Mouse (Mus musculus) CD4-positive naive resting alpha-beta T cell, adult 57 days (primary cell): ENCODE results near the gene Ckb. TPM values are rescaled to one million over a fixed set of nuclear protein-coding genes. Genes with fewer than 3 reads are reported as not detected.

Experiments used
- total RNA-seq: library from RNA; stranded (reverse); gene quantifications from one replicate; pipeline ENCODE4 v1.2.4, GENCODE M21; 2023

Gene Ckb
- 6.5 TPM for total RNA-seq

DNA sequence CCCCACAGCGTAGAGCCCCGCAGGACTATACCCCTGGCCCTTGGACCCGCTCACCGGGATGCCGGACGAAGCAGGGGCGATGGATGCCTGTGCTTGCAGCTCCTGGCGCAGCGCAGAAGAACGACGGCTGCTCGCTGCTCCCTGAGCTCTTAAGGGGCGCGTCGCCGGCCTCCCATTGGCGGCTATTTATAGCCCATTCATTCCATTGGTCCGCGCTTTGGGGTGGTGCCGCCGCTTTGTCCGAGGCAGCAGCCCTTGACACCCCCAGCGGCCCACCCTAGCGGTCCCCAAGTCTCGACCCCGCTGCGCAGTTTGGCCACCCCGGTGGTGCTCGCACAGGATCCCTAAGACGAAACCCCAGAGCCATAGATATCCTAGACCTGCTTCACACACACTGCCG lies at the start of gene Ckb:
Gene Ckb, minus strand, starts transcription at position 163 of the 400 bp plus-strand sequence.

DNA sequence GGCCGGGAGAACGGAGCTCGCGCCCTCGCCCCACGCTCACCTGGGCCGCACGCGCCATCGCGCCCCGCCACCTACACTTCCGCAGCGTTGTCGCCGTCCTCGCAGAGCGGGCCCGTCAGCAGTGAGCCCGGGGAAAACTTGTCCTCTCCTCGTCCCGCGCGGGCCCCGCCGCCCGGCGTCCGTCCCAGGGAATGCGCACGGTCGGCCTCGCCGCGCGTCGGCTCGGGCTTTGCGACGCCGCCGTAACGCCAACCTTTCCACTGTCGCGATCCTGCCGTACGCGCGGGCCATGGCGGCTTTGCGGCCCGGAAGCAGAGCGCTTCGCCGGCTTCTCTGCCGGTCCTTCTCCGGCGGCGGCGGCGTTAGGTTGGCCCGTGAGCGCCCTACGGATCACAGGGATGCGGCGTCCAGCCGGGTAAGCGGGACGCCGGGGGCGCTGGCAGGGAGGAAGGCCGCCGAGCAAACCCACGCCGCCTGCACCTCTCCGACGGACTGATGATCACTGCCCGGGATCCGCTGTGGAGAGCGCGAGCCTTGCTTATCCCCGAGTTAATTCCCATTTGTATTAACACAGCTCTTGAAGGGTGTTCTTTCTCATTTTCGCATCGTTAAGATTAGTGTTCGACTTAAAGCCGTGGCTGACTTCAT lies 41.0 kb upstream of the Ckb start, which contains the start of the genes Bag5 and Apopt1:
Gene Bag5, minus strand, starts transcription at position 254 of the 648 bp plus-strand sequence.
Gene Apopt1, plus strand, starts transcription at position 258 of the 648 bp plus-strand sequence.

GRCm38 (mm10) chr12:111677882-111678669 lies 5.9 kb upstream of the Ckb start, which contains the start of gene Trmt61a:
Gene Trmt61a (plus strand): TSS chr12:111678105.

Other genes starting within 250 kb of the Ckb start
- 6.8 TPM for gene Tnfaip2, start 229.9 kb downstream of the Ckb start, total RNA-seq
- not detected for gene Gm266, start 186.5 kb downstream of the Ckb start, total RNA-seq
- gene Eif5, start 134.3 kb downstream of the Ckb start, total RNA-seq: 738 TPM
- gene Mark3, start 97.8 kb downstream of the Ckb start, total RNA-seq: 85.2 TPM
- 15.5 TPM for gene Trmt61a, start 5.8 kb upstream of the Ckb start, total RNA-seq
- 25.9 TPM for gene Bag5, start 40.9 kb upstream of the Ckb start, total RNA-seq
- gene Apopt1, start 40.9 kb upstream of the Ckb start, total RNA-seq: 26.9 TPM
- gene Klc1, start 86.5 kb upstream of the Ckb start, total RNA-seq: 87.6 TPM
- gene Xrcc3, start 141.5 kb upstream of the Ckb start, total RNA-seq: 1.4 TPM
- gene Zfyve21, start 141.8 kb upstream of the Ckb start, total RNA-seq: 2.1 TPM
- 68.7 TPM for gene Ppp1r13b, start 235.8 kb upstream of the Ckb start, total RNA-seq